Mouse (Mus musculus) gastrocnemius, postnatal 4 days (tissue): ENCODE measurements around the gene Olfr262. TPM values are rescaled to one million over a fixed set of nuclear protein-coding genes. Genes with fewer than 3 reads are reported as not detected.
"Not testable (repeated sequence)": the region's sequence is repeated elsewhere in the genome, so short reads cannot be mapped to it uniquely, and the experiment has no call there.

Source experiments
- DNase-seq, 2 experiments: peaks; one replicate each; pipeline ENCODE4 v3.0.0; 2021 to 2022; ENCODE audit warnings: low spot score in 2 of 2, mixed read lengths in 2 of 2
- long read RNA-seq, 2 experiments: library from polyadenylated mRNA; stranded (forward); transcript quantifications; one replicate each; pipeline ENCODE4 v2.0.0; 2021
- total RNA-seq, 2 experiments: library from RNA; stranded (reverse); gene quantifications; 2 replicates each; pipeline ENCODE4 v1.2.3; 2021

Olfr262 gene
- not detected for total RNA-seq
- long read RNA-seq, experiment 1: 0 reads
- long read RNA-seq, experiment 2: 0 reads

DNA sequence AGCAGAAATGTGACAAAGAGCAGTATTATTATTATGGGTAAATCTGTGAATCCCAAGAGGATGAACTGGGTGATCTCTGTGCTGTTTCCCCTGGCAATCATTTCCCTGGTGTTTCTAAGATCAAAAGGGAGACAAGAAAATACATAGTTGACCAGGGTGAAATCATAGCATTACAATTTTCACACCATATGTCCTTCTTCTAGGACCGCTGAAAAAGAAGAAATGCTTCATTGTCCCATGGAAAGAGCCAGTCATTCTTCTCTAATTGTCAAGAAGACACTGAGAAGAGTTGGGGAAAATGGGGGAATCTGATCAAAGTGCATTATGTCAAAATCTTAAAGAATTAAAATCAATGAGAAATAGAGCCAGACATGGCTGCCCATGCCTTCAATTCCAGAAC, at the start of gene Olfr262:
TSS of gene Olfr262 (minus strand) at position 101 of the 400 bp plus-strand sequence.
- no peak for DNase-seq

- DNase-seq: no peak
Observed at GRCm38 (mm10) chr19:12279554-12279953, 38.1 kb upstream of the Olfr262 start, which contains the start of gene Olfr1434. Gene Olfr1434, plus strand, starts transcription at chr19:12279854.

GRCm38 (mm10) chr19:12260732-12261131, 19.3 kb upstream of the Olfr262 start, which contains the start of gene Olfr235:
Gene Olfr235, plus strand, starts transcription at chr19:12261032.
- no peak for DNase-seq

- DNase-seq: not testable (repeated sequence)
Observed at GRCm38 (mm10) chr19:12232496-12232895, 9.0 kb downstream of the Olfr262 start, which contains the start of gene Olfr1432. Gene Olfr1432, minus strand, starts transcription at chr19:12232596.

DNA sequence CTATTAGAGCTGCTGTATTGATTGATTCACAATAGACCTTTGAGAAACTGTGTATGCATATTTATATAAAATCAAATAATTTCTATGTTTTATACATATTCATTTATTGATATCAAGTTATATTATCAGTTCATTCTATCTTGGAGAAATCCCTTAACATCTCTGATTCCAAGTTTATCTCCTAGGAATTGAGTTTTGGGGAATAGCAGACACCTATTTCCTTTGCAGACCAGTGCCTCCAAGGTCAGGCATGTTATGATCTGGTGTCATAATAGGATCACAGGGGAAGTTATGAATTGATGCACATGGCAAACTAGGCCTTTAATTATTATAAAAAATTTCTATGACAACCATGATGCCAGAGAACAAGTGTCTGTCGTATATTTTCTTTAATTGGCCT, 41.1 kb downstream of the Olfr262 start, which contains the start of gene Olfr1431:
TSS of gene Olfr1431 (plus strand) at position 301 of the 400 bp plus-strand sequence.
- DNase-seq: no peak

- not testable (repeated sequence) for DNase-seq
Observed at GRCm38 (mm10) chr19:12199076-12199475, 42.4 kb downstream of the Olfr262 start.

Other genes with a start within 250 kb of the Olfr262 start
- gene Olfr1423, start 200.3 kb downstream of the Olfr262 start, total RNA-seq: not detected
- gene Olfr1424, start 179.0 kb downstream of the Olfr262 start, total RNA-seq: not detected
- gene Olfr1425, start 163.9 kb downstream of the Olfr262 start, total RNA-seq: not detected
- gene Olfr1426, start 149.6 kb downstream of the Olfr262 start, total RNA-seq: not detected
- gene Olfr1427, start 138.3 kb downstream of the Olfr262 start, total RNA-seq: not detected
- gene Olfr1428, start 125.8 kb downstream of the Olfr262 start, total RNA-seq: not detected
- gene Olfr76, start 118.5 kb downstream of the Olfr262 start, total RNA-seq: not detected
- not detected for gene Olfr1555-ps1, start 71.5 kb downstream of the Olfr262 start, total RNA-seq
- gene Olfr1431, start 41.0 kb downstream of the Olfr262 start, total RNA-seq: not detected
- gene Olfr1432, start 9.1 kb downstream of the Olfr262 start, total RNA-seq: not detected
- not detected for gene Olfr235, start 19.4 kb upstream of the Olfr262 start, total RNA-seq
- gene Olfr1434, start 38.2 kb upstream of the Olfr262 start, total RNA-seq: not detected
- gene Olfr1436, start 57.5 kb upstream of the Olfr262 start, total RNA-seq: not detected
- gene Olfr1437, start 83.4 kb upstream of the Olfr262 start, total RNA-seq: not detected
- not detected for gene Olfr1438-ps1, start 94.3 kb upstream of the Olfr262 start, total RNA-seq
- not detected for gene Olfr1440, start 145.6 kb upstream of the Olfr262 start, total RNA-seq
- not detected for gene Olfr1441, start 175.8 kb upstream of the Olfr262 start, total RNA-seq
- gene Pfpl, start 186.2 kb upstream of the Olfr262 start, total RNA-seq: not detected
- gene Mpeg1, start 219.1 kb upstream of the Olfr262 start, total RNA-seq: 1 to 10 TPM; 3.7 to 3.9 TPM